Mouse (Mus musculus) neural tube, embryonic 14.5 days (tissue): ENCODE data around the gene Slc37a1. TPM values are rescaled to one million over a fixed set of nuclear protein-coding genes. Genes with fewer than 3 reads are reported as not detected.
"Not testable (repeated sequence)": the region's sequence is repeated elsewhere in the genome, so short reads cannot be mapped to it uniquely, and the experiment has no call there.

ENCODE experiments used
- ATAC-seq: fragments of 200-750 bp; cut with Nextera tagmentation; 2 replicates; pipeline ENCODE4 v1.8.0; 2017; ENCODE audit warnings: low read depth, mild to moderate bottlenecking, moderate TSS enrichment, moderate library complexity
- H3K27ac ChIP-seq: fragments of 300-500 bp; sonication (generic); 2 replicates; pipeline ENCODE4 v1.5.1; 2014; ENCODE audit warnings: low read depth, mild to moderate bottlenecking, control low read depth, low read length, moderate library complexity, mixed read lengths
- H3K27me3 ChIP-seq: fragments of 300-500 bp; sonication (generic); 2 replicates; pipeline ENCODE4 v1.6.1; 2014; ENCODE audit warnings: low read length; ENCODE audit not compliant: control insufficient read depth, insufficient read depth
- H3K36me3 ChIP-seq: fragments of 300-500 bp; sonication (generic); 2 replicates; pipeline ENCODE4 v1.6.1; 2014; ENCODE audit warnings: low read length, mixed read lengths; ENCODE audit not compliant: control insufficient read depth, insufficient read depth
- H3K4me1 ChIP-seq: fragments of 300-500 bp; sonication (generic); 2 replicates; pipeline ENCODE4 v1.6.1; 2014; ENCODE audit warnings: low read length; ENCODE audit not compliant: control insufficient read depth, insufficient read depth
- H3K4me2 ChIP-seq: fragments of 300-500 bp; sonication (generic); 2 replicates; pipeline ENCODE4 v1.6.1; 2014; ENCODE audit warnings: mild to moderate bottlenecking, low read depth, low read length, control low read depth
- H3K4me3 ChIP-seq: fragments of 300-500 bp; sonication (generic); 2 replicates; pipeline ENCODE4 v1.5.1; 2014; ENCODE audit warnings: low read depth, low read length, control low read depth, mixed read lengths
- H3K9ac ChIP-seq: fragments of 300-500 bp; sonication (generic); replicated peaks from 2 replicates; pipeline ENCODE4 v1.6.1; 2014; ENCODE audit warnings: low read depth, mild to moderate bottlenecking, control low read depth, low read length, mixed read lengths
- H3K9me3 ChIP-seq: fragments of 300-500 bp; sonication (generic); 2 replicates; pipeline ENCODE4 v1.6.1; 2016; ENCODE audit warnings: low read length; ENCODE audit not compliant: control insufficient read depth
- WGBS: fragments of 180-500 bp; shearing (Covaris S2); extraction: QIAGEN DNeasy Blood & Tissue Kit; methylation state at CpG from one replicate; pipeline ENCODE4 v1.1.7; 2014; 5-methylcytosine and 5-hydroxymethylcytosine counted together
- polyA plus RNA-seq: library from polyadenylated mRNA; unstranded; fragments of >200 nt; fragmentation: Nextera tagmentation; extraction: Ambion mirVana; gene quantifications from 2 replicates; pipeline ENCODE4 v1.2.1, GENCODE M21; 2014

Gene Slc37a1
- polyA plus RNA-seq, 1 experiment from 2014 or later: 10.1 TPM

- no peaks in the 10 kb centered on the region for H3K36me3 ChIP-seq
- H3K27me3 ChIP-seq: no peaks in the 10 kb centered on the region
- no peak overlapping the region for H3K4me2 ChIP-seq
- ATAC-seq: no peak
- H3K4me3 ChIP-seq: no peak overlapping the region
- no peaks in the 10 kb centered on the region for H3K4me1 ChIP-seq
- H3K27ac ChIP-seq: no peak overlapping the region
- 15% methylated on average over 3 of the region's 3 CpGs for WGBS
- H3K9ac ChIP-seq: no peak overlapping the region
- H3K9me3 ChIP-seq: no peaks in the 10 kb centered on the region
Measured at GRCm38 (mm10) chr17:31265171-31265572, 21.4 kb upstream of the Slc37a1 start.

- Histone ChIP-seq H3K27ac (no peak overlapping the region), H3K4me2 (no peak overlapping the region), H3K27me3 (no peaks in the 10 kb centered on the region), H3K4me1 (no peaks in the 10 kb centered on the region), H3K9ac (no peak overlapping the region), H3K36me3 (no peaks in the 10 kb centered on the region), H3K9me3 (no peaks in the 10 kb centered on the region), H3K4me3 (no peak overlapping the region)
- no peak for ATAC-seq
- 92% methylated on average over 9 of the region's 9 CpGs for WGBS
Measured at GRCm38 (mm10) chr17:31265831-31266230, 20.8 kb upstream of the Slc37a1 start.

- no peak overlapping the region for H3K27ac ChIP-seq
- ATAC-seq: no peak
- H3K4me2 ChIP-seq: no peak overlapping the region
- H3K27me3 ChIP-seq: no peaks in the 10 kb centered on the region
- no peak overlapping the region for H3K4me3 ChIP-seq
- H3K9ac ChIP-seq: no peak overlapping the region
- H3K36me3 ChIP-seq: no peaks in the 10 kb centered on the region
- 83% methylated on average over 7 of the region's 7 CpGs for WGBS
- H3K9me3 ChIP-seq: no peaks in the 10 kb centered on the region
- H3K4me1 ChIP-seq: no peaks in the 10 kb centered on the region
Measured at GRCm38 (mm10) chr17:31266321-31266950, 20.2 kb upstream of the Slc37a1 start.

- Histone ChIP-seq H3K4me2 (no peak overlapping the region), H3K4me1 (no peaks in the 10 kb centered on the region), H3K4me3 (no peak overlapping the region), H3K9ac (no peak overlapping the region), H3K9me3 (no peaks in the 10 kb centered on the region), H3K27ac (no peak overlapping the region), H3K27me3 (no peaks in the 10 kb centered on the region), H3K36me3 (no peaks in the 10 kb centered on the region)
- ATAC-seq: no peak
- 82% methylated on average over 4 of the region's 4 CpGs for WGBS
Measured at GRCm38 (mm10) chr17:31267138-31267537, 19.5 kb upstream of the Slc37a1 start.

- 81% methylated on average over 6 of the region's 6 CpGs for WGBS
- Histone ChIP-seq H3K9me3 (no peaks in the 10 kb centered on the region), H3K4me1 (no peaks in the 10 kb centered on the region), H3K27me3 (no peaks in the 10 kb centered on the region), H3K36me3 (no peaks in the 10 kb centered on the region), H3K27ac (no peak overlapping the region), H3K4me3 (no peak overlapping the region), H3K4me2 (no peak overlapping the region), H3K9ac (no peak overlapping the region)
- ATAC-seq: no peak
Measured at GRCm38 (mm10) chr17:31267603-31268002, 19.0 kb upstream of the Slc37a1 start.

GRCm38 (mm10) chr17:31268016-31268415, 18.6 kb upstream of the Slc37a1 start:
- no peaks in the 10 kb centered on the region for H3K27me3 ChIP-seq
- 89% methylated on average over 1 of the region's 1 CpGs for WGBS
- H3K4me2 ChIP-seq: no peak overlapping the region
- H3K4me3 ChIP-seq: no peak overlapping the region
- H3K9ac ChIP-seq: no peak overlapping the region
- H3K36me3 ChIP-seq: no peaks in the 10 kb centered on the region
- no peak for ATAC-seq
- no peaks in the 10 kb centered on the region for H3K4me1 ChIP-seq
- H3K9me3 ChIP-seq: no peaks in the 10 kb centered on the region
- H3K27ac ChIP-seq: no peak overlapping the region

- Histone ChIP-seq H3K4me1 (no peaks in the 10 kb centered on the region), H3K4me3 (no peak overlapping the region), H3K4me2 (no peak overlapping the region), H3K36me3 (no peaks in the 10 kb centered on the region), H3K9ac (no peak overlapping the region), H3K27me3 (no peaks in the 10 kb centered on the region), H3K9me3 (no peaks in the 10 kb centered on the region), H3K27ac (no peak overlapping the region)
- WGBS: 86% methylated on average over 2 of the region's 2 CpGs
- no peak for ATAC-seq
Measured at GRCm38 (mm10) chr17:31269761-31270160, 16.8 kb upstream of the Slc37a1 start.

GRCm38 (mm10) chr17:31270246-31270645, 16.3 kb upstream of the Slc37a1 start:
- no peak for ATAC-seq
- Histone ChIP-seq H3K4me1 (no peaks in the 10 kb centered on the region), H3K9ac (no peak overlapping the region), H3K36me3 (no peaks in the 10 kb centered on the region), H3K27ac (no peak overlapping the region), H3K4me3 (no peak overlapping the region), H3K27me3 (no peaks in the 10 kb centered on the region), H3K9me3 (no peaks in the 10 kb centered on the region), H3K4me2 (no peak overlapping the region)
- 90% methylated on average over 4 of the region's 4 CpGs for WGBS

- H3K9me3 ChIP-seq, ATAC-seq, H3K27me3 ChIP-seq, H3K27ac ChIP-seq, H3K9ac ChIP-seq, H3K4me3 ChIP-seq, H3K4me1 ChIP-seq, H3K4me2 ChIP-seq, H3K36me3 ChIP-seq: not testable (repeated sequence)
- 75% methylated on average over 8 of the region's 8 CpGs for WGBS
Measured at GRCm38 (mm10) chr17:31270736-31271135, 15.9 kb upstream of the Slc37a1 start.
